Mouse (Mus musculus) G1E (cell line): ENCODE results near the gene Rmdn3. TPM values are rescaled to one million over a fixed set of nuclear protein-coding genes. Genes with fewer than 3 reads are reported as not detected.

ENCODE experiments used
- ATAC-seq: 2 replicates; pipeline ENCODE4 v1.8.0; 2016; ENCODE audit warnings: mild to moderate bottlenecking; ENCODE audit not compliant: insufficient number of reproducible peaks, poor library complexity, low FRiP score, severe bottlenecking; ENCODE audit errors: extremely low read depth
- DNase-seq: peaks from one replicate; pipeline ENCODE4 v3.0.0; 2012; ENCODE audit warnings: low spot score
- H3K27me3 ChIP-seq: 2 replicates; pipeline ENCODE4 v1.6.1; 2012; ENCODE audit warnings: mild to moderate bottlenecking, low read length, inconsistent platforms; ENCODE audit not compliant: insufficient read depth
- H3K36me3 ChIP-seq: replicated peaks from 2 replicates; pipeline ENCODE3; 2012; ENCODE audit warnings: mild to moderate bottlenecking, inconsistent platforms
- H3K4me1 ChIP-seq: 2 replicates; pipeline ENCODE4 v1.6.1; 2012; ENCODE audit warnings: low read depth, low read length, inconsistent platforms, mixed read lengths; ENCODE audit not compliant: insufficient read depth
- H3K4me3 ChIP-seq: 2 replicates; pipeline ENCODE4 v1.5.1; 2012; ENCODE audit warnings: low read depth, mild to moderate bottlenecking, inconsistent platforms, low read length, moderate library complexity, mixed read lengths
- H3K9me3 ChIP-seq: replicated peaks from 2 replicates; pipeline ENCODE4 v1.6.1; 2012; ENCODE audit warnings: inconsistent platforms
- CTCF ChIP-seq: IDR thresholded peaks from 2 replicates; pipeline ENCODE4 v1.5.1; 2012; ENCODE audit warnings: low read depth, low read length, inconsistent platforms, mixed read lengths
- GATA1 ChIP-seq: IDR thresholded peaks from 2 replicates; pipeline ENCODE4 v1.6.1; 2012; ENCODE audit warnings: borderline replicate concordance, low read length, inconsistent platforms, mixed read lengths
- GATA2 ChIP-seq: IDR thresholded peaks from 2 replicates; pipeline ENCODE4 v1.6.1; 2012; ENCODE audit warnings: low read depth, low read length, inconsistent platforms, borderline replicate concordance
- POLR2AphosphoS5 ChIP-seq: IDR thresholded peaks from 2 replicates; pipeline ENCODE4 v1.6.1; 2012; ENCODE audit warnings: low read depth, low read length, inconsistent platforms; ENCODE audit not compliant: insufficient replicate concordance
- TAL1 ChIP-seq: conservative IDR thresholded peaks from 2 replicates; pipeline ENCODE4 v1.6.1; 2012; ENCODE audit warnings: low read depth, low read length, inconsistent platforms, mixed read lengths
- polyA plus RNA-seq: library from polyadenylated mRNA; stranded (reverse); fragments of >175 nt; gene quantifications from 2 replicates; pipeline ENCODE4 v1.2.3, GENCODE M21; 2012
- total RNA-seq, 2 experiments: library from RNA; stranded (forward) in 1 of 2; stranded (reverse) in 1 of 2; fragments of 200-1000 nt in 1 of 2; fragments of >200 nt in 1 of 2; fragmentation: Nextera tagmentation in 1 of 2; gene quantifications; 2 replicates each; pipeline ENCODE4 v1.2.3; 2014 to 2017

The Rmdn3 gene
- total and polyA plus RNA-seq, 3 experiments = 54.9 to 95.9 (median 77.4) TPM

DNA sequence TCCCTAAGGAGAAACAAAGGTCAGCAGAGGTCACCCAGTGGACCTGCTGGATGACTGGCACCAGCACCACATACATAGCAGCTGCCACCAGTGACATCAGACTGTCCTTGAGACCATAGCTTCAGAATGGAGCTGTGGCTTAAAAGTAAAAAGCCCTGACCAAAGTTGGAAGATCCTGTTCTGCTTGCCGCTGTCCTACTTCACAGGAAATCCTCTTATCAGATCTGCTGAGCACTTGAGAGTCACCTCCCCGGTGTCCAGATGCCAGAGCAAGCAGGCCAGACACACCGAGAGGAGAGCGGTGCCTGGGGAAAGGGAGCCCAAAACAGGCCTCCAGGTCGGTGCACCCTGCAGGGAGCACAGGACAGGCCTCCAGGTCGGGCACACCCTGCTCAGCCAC, 4.6 kb downstream of the Rmdn3 start:
- no peak for TF ChIP-seq CTCF
- no peak for TF ChIP-seq POLR2AphosphoS5
- TF ChIP-seq GATA2 = no peak
- TF ChIP-seq TAL1 = no peak
- TF ChIP-seq GATA1 = no peak
- Histone ChIP-seq H3K36me3 (peaks cover 76% of the 10 kb centered on the region), H3K9me3 (no peaks in the 10 kb centered on the region), H3K4me3 (peak overlapping the region; percentile 18; the same call in 1 of the 2 replicates), H3K27me3 (no peaks in the 10 kb centered on the region), H3K4me1 (peaks cover 57% of the 10 kb centered on the region)
- no peak for DNase-seq
- ATAC-seq = no peak

DNA sequence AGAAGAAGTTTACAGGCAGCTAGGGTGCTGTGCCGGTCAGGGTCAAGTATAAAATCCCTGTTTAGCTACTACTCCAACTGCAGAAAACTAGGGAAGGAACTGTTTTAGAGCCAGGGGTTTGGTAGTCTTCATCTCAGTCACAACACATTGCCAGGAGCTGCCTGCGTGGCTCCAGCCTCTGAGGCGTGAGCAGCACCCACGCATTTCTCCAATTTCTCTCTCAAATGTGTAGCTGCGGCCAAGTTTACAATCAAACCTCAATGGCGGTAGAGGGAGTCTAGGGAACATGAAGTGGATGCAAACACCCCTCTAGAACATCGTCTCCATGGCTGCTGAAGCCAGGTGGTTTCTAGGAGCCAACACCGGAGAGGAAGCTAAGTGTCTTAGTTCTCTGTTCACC, 9.1 kb downstream of the Rmdn3 start:
- H3K4me3 ChIP-seq = no peak overlapping the region
- peaks cover 99% of the 10 kb centered on the region for H3K36me3 ChIP-seq
- H3K27me3 ChIP-seq = no peaks in the 10 kb centered on the region
- H3K9me3 ChIP-seq = peaks cover 8% of the 10 kb centered on the region; the same call in 1 of the 2 replicates
- H3K4me1 ChIP-seq = peaks cover 32% of the 10 kb centered on the region
- DNase-seq = no peak
- TF ChIP-seq GATA2 (no peak), POLR2AphosphoS5 (no peak), TAL1 (no peak), CTCF (no peak), GATA1 (no peak)
- no peak for ATAC-seq

DNA sequence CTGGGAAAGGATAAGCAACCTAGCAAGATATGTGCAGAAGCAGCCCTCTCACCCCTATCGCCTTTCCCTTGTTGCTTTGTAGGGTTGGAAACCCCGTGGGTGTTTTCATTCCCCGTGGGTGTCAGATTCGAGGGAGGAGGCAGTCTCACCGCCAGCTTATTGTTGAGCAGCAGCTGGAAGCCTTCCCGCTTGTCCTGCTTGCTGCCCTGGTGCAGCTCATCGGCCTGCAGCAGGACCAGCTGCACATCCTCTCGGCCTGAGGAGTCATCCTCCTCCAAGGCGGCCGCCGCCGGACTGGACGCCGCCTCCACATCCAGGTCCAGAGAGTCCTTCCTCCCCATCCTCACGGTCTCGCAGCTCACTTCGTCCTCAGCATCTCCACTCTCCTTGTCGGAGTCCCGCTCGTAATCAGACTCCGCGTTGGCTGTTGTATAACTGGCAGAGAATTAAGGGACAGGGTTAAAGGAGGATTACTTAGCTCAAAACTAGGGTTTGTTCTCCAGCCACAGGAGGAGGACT, 9.6 kb downstream of the Rmdn3 start:
- peaks cover 28% of the 10 kb centered on the region for H3K4me1 ChIP-seq
- H3K9me3 ChIP-seq = peaks cover 8% of the 10 kb centered on the region; the same call in 1 of the 2 replicates
- H3K4me3 ChIP-seq = peak overlapping the region; percentile 14; the same call in 1 of the 2 replicates
- TF ChIP-seq POLR2AphosphoS5 (no peak), TAL1 (no peak), GATA2 (no peak), CTCF (no peak), GATA1 (no peak)
- ATAC-seq = no peak
- no peaks in the 10 kb centered on the region for H3K27me3 ChIP-seq
- no peak for DNase-seq
- peaks cover 99% of the 10 kb centered on the region for H3K36me3 ChIP-seq

DNA sequence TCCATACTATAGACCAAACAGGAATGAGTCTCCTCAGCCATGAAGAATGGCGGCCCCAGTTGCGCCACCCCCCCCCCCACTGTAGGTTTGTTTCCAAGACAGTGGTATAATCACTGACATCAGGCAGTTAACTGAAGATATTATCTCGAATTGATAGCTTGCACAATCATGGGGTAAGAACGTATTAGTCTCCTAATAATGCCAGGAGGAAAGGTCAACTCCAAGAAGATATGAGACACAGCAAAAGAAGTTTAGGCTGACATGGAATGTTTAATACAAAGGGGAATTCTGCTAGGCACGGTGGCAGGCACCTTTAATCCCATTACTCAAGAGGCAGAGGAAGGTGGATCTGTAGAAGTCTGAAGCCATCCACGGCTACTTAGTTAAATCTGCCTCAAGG, 10.4 kb downstream of the Rmdn3 start:
- ATAC-seq (no peak), DNase-seq (no peak)
- TF ChIP-seq GATA1 (no peak), POLR2AphosphoS5 (no peak), CTCF (no peak), TAL1 (no peak), GATA2 (no peak)
- peaks cover 99% of the 10 kb centered on the region for H3K36me3 ChIP-seq
- H3K4me1 ChIP-seq = peaks cover 21% of the 10 kb centered on the region
- H3K4me3 ChIP-seq = no peak overlapping the region
- H3K9me3 ChIP-seq = peaks cover 8% of the 10 kb centered on the region; the same call in 1 of the 2 replicates
- no peaks in the 10 kb centered on the region for H3K27me3 ChIP-seq

DNA sequence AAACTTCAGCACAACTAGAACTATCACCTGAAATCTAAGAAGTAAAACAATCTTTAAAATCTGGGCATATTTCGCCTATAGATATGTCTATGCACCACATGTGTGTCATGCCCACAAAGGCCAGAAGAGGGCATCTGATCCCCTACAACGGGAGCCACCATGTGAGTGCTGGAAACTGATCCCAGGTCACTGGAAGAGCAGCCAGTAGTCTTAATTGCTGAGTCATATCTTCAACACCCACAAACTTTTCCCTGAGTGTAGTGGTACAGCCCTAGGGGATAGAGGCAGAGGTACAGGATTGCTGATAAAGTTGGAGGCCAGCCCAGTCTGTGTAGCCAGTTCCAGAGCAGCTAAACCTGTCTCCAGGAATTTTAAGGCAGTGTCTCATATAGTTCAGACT, 11.6 kb downstream of the Rmdn3 start:
- TF ChIP-seq GATA2 = no peak
- no peak for TF ChIP-seq TAL1
- no peak for TF ChIP-seq CTCF
- no peak for TF ChIP-seq POLR2AphosphoS5
- TF ChIP-seq GATA1 = no peak
- Histone ChIP-seq H3K4me1 (peaks cover 14% of the 10 kb centered on the region), H3K9me3 (peaks cover 8% of the 10 kb centered on the region; the same call in 1 of the 2 replicates), H3K4me3 (no peak overlapping the region), H3K27me3 (no peaks in the 10 kb centered on the region), H3K36me3 (peaks cover 99% of the 10 kb centered on the region)
- ATAC-seq = no peak
- no peak for DNase-seq

DNA sequence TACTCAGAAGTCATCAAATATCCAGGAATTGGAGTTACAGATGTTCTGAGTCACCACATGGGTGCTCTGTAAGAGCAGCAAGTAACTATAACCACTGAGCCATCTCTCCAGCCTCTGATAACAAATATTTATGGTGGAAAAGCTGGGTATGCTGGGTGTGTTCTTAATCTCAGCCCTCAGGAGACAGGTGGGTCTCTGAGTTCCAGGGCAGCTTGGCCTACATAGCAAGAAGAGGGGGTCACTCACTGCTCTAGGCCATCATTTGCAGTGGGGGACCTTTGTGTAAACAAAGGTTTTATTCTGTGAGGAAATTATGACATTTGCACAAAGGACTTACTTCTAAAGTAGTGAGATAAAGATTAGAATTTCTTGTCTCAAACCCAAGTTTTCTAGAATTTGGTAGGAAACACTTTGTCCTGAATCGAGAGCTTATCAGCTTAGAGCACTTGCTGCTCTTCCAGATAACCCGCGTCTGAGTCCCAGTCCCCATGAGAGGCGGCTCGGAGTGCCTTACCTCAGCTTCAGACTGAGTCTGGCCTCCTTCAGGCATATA, 20.4 kb downstream of the Rmdn3 start:
- peaks cover 43% of the 10 kb centered on the region for H3K4me1 ChIP-seq
- H3K9me3 ChIP-seq = no peaks in the 10 kb centered on the region
- no peaks in the 10 kb centered on the region for H3K27me3 ChIP-seq
- H3K36me3 ChIP-seq = peaks cover 90% of the 10 kb centered on the region
- no peak for TF ChIP-seq CTCF
- peak; percentile 65 for TF ChIP-seq TAL1
- DNase-seq (peak; percentile 52), ATAC-seq (peak; percentile 89)
- no peak overlapping the region for H3K4me3 ChIP-seq
